Mouse (Mus musculus) forebrain, embryonic 10.5 days (tissue): ENCODE measurements around the gene Tmem219. TPM values are rescaled to one million over a fixed set of nuclear protein-coding genes. Genes with fewer than 3 reads are reported as not detected.

Experiments
- DNase-seq: peaks from one replicate; pipeline ENCODE4 v3.0.0-alpha.2; 2017; ENCODE audit warnings: low spot score; ENCODE audit errors: extremely low spot score
- H3K27ac ChIP-seq: fragments of 300-500 bp; sonication (generic); 2 replicates; pipeline ENCODE4 v1.5.1; 2016; ENCODE audit warnings: mild to moderate bottlenecking
- H3K27me3 ChIP-seq: fragments of 300-500 bp; sonication (generic); 2 replicates; pipeline ENCODE4 v1.6.1; 2016; ENCODE audit warnings: mild to moderate bottlenecking; ENCODE audit not compliant: poor library complexity, severe bottlenecking
- H3K36me3 ChIP-seq: fragments of 300-500 bp; sonication (generic); replicated peaks from 2 replicates; pipeline ENCODE4 v1.6.1; 2016; ENCODE audit warnings: mild to moderate bottlenecking, moderate library complexity
- H3K4me1 ChIP-seq: fragments of 300-500 bp; sonication (generic); 2 replicates; pipeline ENCODE4 v1.6.1; 2016
- H3K4me3 ChIP-seq: fragments of 300-500 bp; sonication (generic); 2 replicates; pipeline ENCODE4 v1.5.1; 2016; ENCODE audit warnings: mild to moderate bottlenecking, moderate library complexity
- H3K9me3 ChIP-seq: fragments of 300-500 bp; sonication (generic); 2 replicates; pipeline ENCODE4 v1.6.1; 2016; ENCODE audit warnings: mild to moderate bottlenecking, moderate library complexity
- WGBS: fragments of 180-500 bp; shearing (Covaris S2); methylation state at CpG from one replicate; pipeline ENCODE4 v1.1.7; 2016; 5-methylcytosine and 5-hydroxymethylcytosine counted together
- polyA plus RNA-seq: library from polyadenylated mRNA; unstranded; fragments of >200 nt; fragmentation: Nextera tagmentation; extraction: Ambion mirVana; gene quantifications from 2 replicates; pipeline ENCODE4 v1.2.1, GENCODE M21; 2016

Gene Tmem219
- polyA plus RNA-seq: 22.2 and 24.9 TPM in 2 replicates

- peaks cover 28% of the 10 kb centered on the region for H3K4me1 ChIP-seq
- H3K27ac ChIP-seq: peak within 1 kb of the TSS; percentile 81
- WGBS: 67% methylated on average over 5 of the region's 5 CpGs
- no peaks in the 10 kb centered on the region for H3K9me3 ChIP-seq
- DNase-seq: no peak
- no peaks in the 10 kb centered on the region for H3K36me3 ChIP-seq
- H3K27me3 ChIP-seq: no peaks in the 10 kb centered on the region
- peak within 1 kb of the TSS; percentile 28 for H3K4me3 ChIP-seq
These were observed at the start of gene Tmem219 for GRCm38 (mm10) chr7:126922624-126923060. Tmem219 (minus strand) TSS chr7:126922917.

- peaks cover 22% of the 10 kb centered on the region for H3K27me3 ChIP-seq
- no peak overlapping the region for H3K4me3 ChIP-seq
- no peak for DNase-seq
- 61% methylated on average over 6 of the region's 6 CpGs for WGBS
- peaks cover 6% of the 10 kb centered on the region; the same call in 1 of the 2 replicates for H3K4me1 ChIP-seq
- H3K9me3 ChIP-seq: no peaks in the 10 kb centered on the region
- H3K27ac ChIP-seq: no peak overlapping the region
- H3K36me3 ChIP-seq: no peaks in the 10 kb centered on the region
These were observed 44.6 kb upstream of the Tmem219 start for GRCm38 (mm10) chr7:126967361-126967760.

- Histone ChIP-seq H3K27ac (no peak overlapping the region), H3K4me3 (no peak overlapping the region), H3K27me3 (peaks cover 32% of the 10 kb centered on the region), H3K9me3 (no peaks in the 10 kb centered on the region), H3K4me1 (peaks cover 6% of the 10 kb centered on the region; the same call in 1 of the 2 replicates), H3K36me3 (no peaks in the 10 kb centered on the region)
- DNase-seq: no peak
- 81% methylated on average over 3 of the region's 3 CpGs for WGBS
These were observed 42.9 kb upstream of the Tmem219 start for GRCm38 (mm10) chr7:126965568-126965967.

GRCm38 (mm10) chr7:126963548-126964286 lies 41.0 kb upstream of the Tmem219 start:
- Histone ChIP-seq H3K27ac (no peak overlapping the region), H3K4me3 (peak overlapping the region; percentile 29), H3K4me1 (peaks cover 6% of the 10 kb centered on the region; the same call in 1 of the 2 replicates), H3K36me3 (no peaks in the 10 kb centered on the region), H3K9me3 (no peaks in the 10 kb centered on the region), H3K27me3 (peaks cover 32% of the 10 kb centered on the region)
- WGBS: 28% methylated on average over 19 of the region's 19 CpGs
- DNase-seq: peak; percentile 40

GRCm38 (mm10) chr7:126961965-126962364 lies 39.2 kb upstream of the Tmem219 start:
- Histone ChIP-seq H3K27ac (no peak overlapping the region), H3K4me3 (no peak overlapping the region), H3K36me3 (no peaks in the 10 kb centered on the region), H3K9me3 (no peaks in the 10 kb centered on the region), H3K4me1 (peaks cover 6% of the 10 kb centered on the region; the same call in 1 of the 2 replicates), H3K27me3 (peaks cover 32% of the 10 kb centered on the region)
- DNase-seq: no peak
- WGBS: 94% methylated on average over 4 of the region's 4 CpGs

- Histone ChIP-seq H3K36me3 (no peaks in the 10 kb centered on the region), H3K27ac (no peak overlapping the region), H3K4me1 (peaks cover 6% of the 10 kb centered on the region; the same call in 1 of the 2 replicates), H3K27me3 (peaks cover 32% of the 10 kb centered on the region), H3K4me3 (no peak overlapping the region), H3K9me3 (no peaks in the 10 kb centered on the region)
- DNase-seq: no peak
- 88% methylated on average over 5 of the region's 5 CpGs for WGBS
These were observed 38.4 kb upstream of the Tmem219 start for GRCm38 (mm10) chr7:126961095-126961494.

GRCm38 (mm10) chr7:126959780-126960179 lies 37.1 kb upstream of the Tmem219 start:
- peaks cover 6% of the 10 kb centered on the region; the same call in 1 of the 2 replicates for H3K4me1 ChIP-seq
- 83% methylated on average over 9 of the region's 9 CpGs for WGBS
- H3K4me3 ChIP-seq: no peak overlapping the region
- no peaks in the 10 kb centered on the region for H3K9me3 ChIP-seq
- H3K36me3 ChIP-seq: no peaks in the 10 kb centered on the region
- H3K27ac ChIP-seq: no peak overlapping the region
- DNase-seq: no peak
- H3K27me3 ChIP-seq: peaks cover 32% of the 10 kb centered on the region

- 62% methylated on average over 3 of the region's 3 CpGs for WGBS
- Histone ChIP-seq H3K36me3 (no peaks in the 10 kb centered on the region), H3K27ac (no peak overlapping the region), H3K4me3 (no peak overlapping the region), H3K4me1 (peaks cover 16% of the 10 kb centered on the region), H3K9me3 (no peaks in the 10 kb centered on the region), H3K27me3 (peaks cover 37% of the 10 kb centered on the region)
- no peak for DNase-seq
These were observed 32.4 kb upstream of the Tmem219 start for GRCm38 (mm10) chr7:126955125-126955524.

GRCm38 (mm10) chr7:126952646-126953045 lies 29.9 kb upstream of the Tmem219 start:
- under 1% methylated on average over 7 of the region's 8 CpGs for WGBS
- no peak overlapping the region; the same call in 1 of the 2 replicates for H3K4me3 ChIP-seq

GRCm38 (mm10) chr7:126951741-126952140 lies 29.0 kb upstream of the Tmem219 start:
- H3K27ac ChIP-seq: no peak overlapping the region
- peaks cover 29% of the 10 kb centered on the region for H3K4me1 ChIP-seq
- no peak for DNase-seq
- H3K27me3 ChIP-seq: peaks cover 58% of the 10 kb centered on the region
- H3K4me3 ChIP-seq: peak overlapping the region; percentile 62
- no peaks in the 10 kb centered on the region for H3K9me3 ChIP-seq
- WGBS: 26% methylated on average over 4 of the region's 4 CpGs
- H3K36me3 ChIP-seq: 0 out of 2 replicates have a peak, but pooled peaks cover 3% of the 10 kb centered on the region

More at GRCm38 (mm10) chr7:126952646-126953045, 29.9 kb upstream of the Tmem219 start:
- Histone ChIP-seq H3K27ac (no peak overlapping the region), H3K36me3 (no peaks in the 10 kb centered on the region), H3K9me3 (no peaks in the 10 kb centered on the region), H3K27me3 (peaks cover 58% of the 10 kb centered on the region), H3K4me1 (peaks cover 29% of the 10 kb centered on the region)
- DNase-seq: no peak

- H3K27ac ChIP-seq: no peak overlapping the region
- H3K27me3 ChIP-seq: peaks cover 58% of the 10 kb centered on the region
- H3K9me3 ChIP-seq: no peaks in the 10 kb centered on the region
- no peak for DNase-seq
- peak overlapping the region; percentile 62 for H3K4me3 ChIP-seq
- H3K4me1 ChIP-seq: peaks cover 29% of the 10 kb centered on the region
- 4% methylated on average over 26 of the region's 26 CpGs for WGBS
- peaks cover 9% of the 10 kb centered on the region; the same call in 1 of the 2 replicates for H3K36me3 ChIP-seq
These were observed 28.2 kb upstream of the Tmem219 start for GRCm38 (mm10) chr7:126950647-126951615.

- H3K36me3 ChIP-seq: peaks cover 15% of the 10 kb centered on the region
- peaks cover 29% of the 10 kb centered on the region for H3K4me1 ChIP-seq
- DNase-seq: peak; percentile 92
- H3K27ac ChIP-seq: peak within 1 kb of the TSS; percentile 54; the same call in 1 of the 2 replicates
- peaks cover 58% of the 10 kb centered on the region for H3K27me3 ChIP-seq
- under 1% methylated on average over 42 of the region's 42 CpGs for WGBS
- H3K4me3 ChIP-seq: peak within 1 kb of the TSS; percentile 62
- H3K9me3 ChIP-seq: no peaks in the 10 kb centered on the region
These were observed 27.3 kb upstream of the Tmem219 start, which contains the start of gene Sez6l2 for GRCm38 (mm10) chr7:126949793-126950646. Sez6l2 (plus strand) TSS chr7:126950563.
